Mouse (Mus musculus): ENCODE results near the gene D5Ertd579e.

DNA sequence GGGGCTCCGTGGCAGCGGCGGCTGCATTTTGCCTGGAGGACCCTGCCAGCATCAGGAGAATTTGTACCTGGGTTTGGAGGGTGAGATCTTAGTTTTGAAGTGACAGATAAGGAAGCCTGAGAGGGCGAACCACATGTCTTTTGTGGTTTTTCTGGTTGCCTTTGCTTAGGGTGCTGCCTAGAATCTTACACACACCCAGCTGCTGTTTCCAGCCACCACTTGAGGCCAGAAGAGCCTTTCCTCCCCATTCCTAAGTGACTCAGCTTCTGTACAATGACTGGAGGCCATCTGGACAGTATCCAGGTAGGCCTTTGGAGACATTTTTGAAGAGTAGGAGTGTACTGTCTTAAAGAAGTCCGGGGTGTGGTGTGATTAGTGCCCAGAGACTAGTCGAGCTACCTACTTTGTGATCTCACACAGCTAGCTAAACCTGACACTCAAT is 26.6 kb upstream of the D5Ertd579e start:
- TF ChIP-seq CTCF (IDR thresholded peaks at IDR 0.05; ENCODE audit: extremely low read depth, insufficient read length, insufficient replicate concordance, low read depth, low read length) (no peak), POLR2A (IDR thresholded peaks at IDR 0.05; ENCODE audit: low read depth, low read length) (no peak)
